Mouse (Mus musculus): ENCODE data around the gene Hpse2. TPM values are rescaled to one million over a fixed set of nuclear protein-coding genes. Genes with fewer than 3 reads are reported as not detected.

Hpse2 gene
- total and polyA plus RNA-seq, 2 experiments from 2014 or later = 0.23 to 0.55 TPM

DNA sequence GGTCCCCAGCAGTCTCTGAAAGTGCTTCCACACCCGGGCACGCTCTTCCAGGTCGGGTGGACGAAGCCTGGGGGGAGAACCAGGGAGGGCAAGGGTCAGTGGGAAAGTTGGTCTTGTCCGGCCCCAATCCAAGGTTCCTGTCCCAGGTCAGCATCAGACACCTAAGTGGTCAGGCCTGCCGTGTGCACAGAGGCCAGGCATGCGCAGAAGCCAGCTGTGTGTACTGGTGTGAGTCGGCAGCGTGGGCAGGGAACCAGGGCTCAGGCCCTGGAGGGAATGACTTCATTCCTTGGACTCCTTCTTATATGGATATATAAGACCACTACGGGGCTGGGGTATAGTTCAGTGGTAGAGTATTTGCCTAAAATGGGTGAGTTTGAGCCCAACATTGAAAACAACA, 618.5 kb downstream of the Hpse2 start:
- ATAC-seq (ENCODE audit: low FRiP score) = no peak
- DNase-seq (ENCODE audit: low spot score) = no peak
- Histone ChIP-seq H3K36me3 (ENCODE audit: insufficient read depth, low read length) (no peaks in the 10 kb centered on the region; the same call in 1 of the 2 replicates), H3K27me3 (ENCODE audit: insufficient read depth, low read length) (no peaks in the 10 kb centered on the region), H3K27ac (ENCODE audit: low read depth, low read length) (no peak overlapping the region), H3K9me3 (ENCODE audit: low read length) (no peaks in the 10 kb centered on the region), H3K4me3 (ENCODE audit: low read depth, low read length) (no peak overlapping the region), H3K4me1 (ENCODE audit: insufficient read depth, low read length) (no peaks in the 10 kb centered on the region), H3K9ac (replicated peaks; ENCODE audit: low read length, poor library complexity, severe bottlenecking) (no peak overlapping the region), H3K4me2 (ENCODE audit: low read depth, low read length, poor library complexity, severe bottlenecking) (no peak overlapping the region)
- WGBS = 94% methylated on average over 10 of the region's 10 CpGs
- no peak for TF ChIP-seq CTCF (IDR thresholded peaks at IDR 0.05)

DNA sequence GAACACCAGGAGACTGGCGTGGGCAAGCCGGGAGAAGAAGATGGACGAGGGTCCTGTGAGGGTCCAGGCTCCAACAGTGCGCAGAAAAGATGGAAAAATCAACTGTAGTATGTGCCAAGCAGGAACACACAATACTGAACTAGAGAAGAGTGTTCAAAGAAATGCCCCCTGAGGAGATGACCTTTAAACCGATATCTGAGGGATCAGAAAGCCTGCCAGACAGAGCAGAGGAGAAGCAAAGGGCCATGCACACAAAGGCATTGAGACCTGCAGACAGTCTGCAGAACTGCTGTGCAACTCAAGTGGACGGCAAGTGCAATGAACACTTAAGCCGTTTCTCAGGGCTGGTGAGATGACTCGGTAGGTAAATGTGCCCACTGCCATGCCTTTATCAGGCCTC, 620.8 kb downstream of the Hpse2 start:
- no peaks in the 10 kb centered on the region for H3K9me3 ChIP-seq (ENCODE audit: low read length)
- H3K4me3 ChIP-seq (ENCODE audit: low read depth, low read length) = no peak overlapping the region
- no peak overlapping the region for H3K27ac ChIP-seq (ENCODE audit: low read depth, low read length)
- no peaks in the 10 kb centered on the region; the same call in 1 of the 2 replicates for H3K36me3 ChIP-seq (ENCODE audit: insufficient read depth, low read length)
- no peak overlapping the region for H3K9ac ChIP-seq (replicated peaks; ENCODE audit: low read length, poor library complexity, severe bottlenecking)
- TF ChIP-seq CTCF (IDR thresholded peaks at IDR 0.05) = no peak
- H3K4me2 ChIP-seq (ENCODE audit: low read depth, low read length, poor library complexity, severe bottlenecking) = no peak overlapping the region
- ATAC-seq (ENCODE audit: low FRiP score) (no peak), DNase-seq (ENCODE audit: low spot score) (no peak)
- no peaks in the 10 kb centered on the region for H3K27me3 ChIP-seq (ENCODE audit: insufficient read depth, low read length)
- WGBS = 61% methylated on average over 8 of the region's 8 CpGs
- no peaks in the 10 kb centered on the region for H3K4me1 ChIP-seq (ENCODE audit: insufficient read depth, low read length)

DNA sequence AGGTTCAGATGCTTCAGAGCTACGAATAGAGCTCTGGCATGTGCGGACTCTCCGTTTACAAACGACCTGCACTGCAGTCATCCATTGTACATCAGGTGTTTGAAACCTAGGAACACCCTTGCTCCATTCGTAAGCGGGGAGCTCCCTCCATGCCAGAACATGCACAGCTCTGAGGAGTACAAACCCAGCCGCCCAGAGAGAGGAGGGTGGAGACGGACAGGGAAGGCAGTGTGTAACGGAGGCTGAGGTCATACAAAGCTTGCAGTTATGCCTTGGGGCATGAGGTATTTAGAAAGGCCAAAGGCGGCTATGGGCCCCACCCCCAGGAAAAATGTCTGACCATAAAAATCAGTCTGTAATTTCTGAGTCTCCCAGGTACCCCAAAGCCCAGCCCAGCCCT, 623.8 kb downstream of the Hpse2 start:
- H3K27ac ChIP-seq (ENCODE audit: low read depth, low read length) = no peak overlapping the region
- DNase-seq (ENCODE audit: low spot score) (no peak), ATAC-seq (ENCODE audit: low FRiP score) (no peak)
- H3K9me3 ChIP-seq (ENCODE audit: low read length) = no peaks in the 10 kb centered on the region
- no peak for TF ChIP-seq CTCF (IDR thresholded peaks at IDR 0.05)
- H3K9ac ChIP-seq (replicated peaks; ENCODE audit: low read length, poor library complexity, severe bottlenecking) = no peak overlapping the region
- WGBS = 92% methylated on average over 10 of the region's 10 CpGs
- H3K4me3 ChIP-seq (ENCODE audit: low read depth, low read length) = no peak overlapping the region
- H3K4me1 ChIP-seq (ENCODE audit: insufficient read depth, low read length) = no peaks in the 10 kb centered on the region
- H3K36me3 ChIP-seq (ENCODE audit: insufficient read depth, low read length) = no peaks in the 10 kb centered on the region
- H3K27me3 ChIP-seq (ENCODE audit: insufficient read depth, low read length) = no peaks in the 10 kb centered on the region
- H3K4me2 ChIP-seq (ENCODE audit: low read depth, low read length, poor library complexity, severe bottlenecking) = no peak overlapping the region

- H3K36me3 ChIP-seq (ENCODE audit: insufficient read depth, low read length) = no peaks in the 10 kb centered on the region
- H3K4me3 ChIP-seq (ENCODE audit: low read depth, low read length) = no peak overlapping the region
- no peak overlapping the region for H3K9ac ChIP-seq (replicated peaks; ENCODE audit: low read length, poor library complexity, severe bottlenecking)
- H3K27ac ChIP-seq (ENCODE audit: low read depth, low read length) = no peak overlapping the region
- DNase-seq (ENCODE audit: low spot score) = no peak
- no peak for TF ChIP-seq CTCF (IDR thresholded peaks at IDR 0.05)
- H3K9me3 ChIP-seq (ENCODE audit: low read length) = no peaks in the 10 kb centered on the region
- ATAC-seq (ENCODE audit: low FRiP score) = no peak
- no peaks in the 10 kb centered on the region for H3K27me3 ChIP-seq (ENCODE audit: insufficient read depth, low read length)
- peaks cover 9% of the 10 kb centered on the region; the same call in 1 of the 2 replicates for H3K4me1 ChIP-seq (ENCODE audit: insufficient read depth, low read length)
- 90% methylated on average over 6 of the region's 6 CpGs for WGBS
- no peak overlapping the region for H3K4me2 ChIP-seq (ENCODE audit: low read depth, low read length, poor library complexity, severe bottlenecking)
These were observed 631.5 kb downstream of the Hpse2 start for GRCm38 (mm10) chr19:42756671-42757070.

GRCm38 (mm10) chr19:42755148-42755870, 632.8 kb downstream of the Hpse2 start:
- Histone ChIP-seq H3K4me1 (ENCODE audit: insufficient read depth, low read length) (peaks cover 9% of the 10 kb centered on the region; the same call in 1 of the 2 replicates), H3K4me3 (ENCODE audit: low read depth, low read length) (no peak overlapping the region), H3K4me2 (ENCODE audit: low read depth, low read length, poor library complexity, severe bottlenecking) (no peak overlapping the region), H3K27me3 (ENCODE audit: insufficient read depth, low read length) (no peaks in the 10 kb centered on the region), H3K27ac (ENCODE audit: low read depth, low read length) (no peak overlapping the region), H3K9ac (replicated peaks; ENCODE audit: low read length, poor library complexity, severe bottlenecking) (no peak overlapping the region), H3K36me3 (ENCODE audit: insufficient read depth, low read length) (no peaks in the 10 kb centered on the region), H3K9me3 (ENCODE audit: low read length) (no peaks in the 10 kb centered on the region)
- TF ChIP-seq CTCF (IDR thresholded peaks at IDR 0.05) = no peak
- WGBS = 76% methylated on average over 15 of the region's 15 CpGs
- DNase-seq (ENCODE audit: low spot score) (no peak), ATAC-seq (ENCODE audit: low FRiP score) (no peak)

- no peaks in the 10 kb centered on the region for H3K9me3 ChIP-seq (ENCODE audit: low read length)
- DNase-seq (ENCODE audit: low spot score) (peak; percentile 76), ATAC-seq (ENCODE audit: low FRiP score) (no peak)
- no peak for TF ChIP-seq CTCF (IDR thresholded peaks at IDR 0.05)
- 0 out of 2 replicates have a peak overlapping the region, but pooled peaks have one; percentile 51 for H3K27ac ChIP-seq (ENCODE audit: low read depth, low read length)
- H3K27me3 ChIP-seq (ENCODE audit: insufficient read depth, low read length) = no peaks in the 10 kb centered on the region
- WGBS = 33% methylated on average over 11 of the region's 11 CpGs
- H3K4me1 ChIP-seq (ENCODE audit: insufficient read depth, low read length) = peaks cover 9% of the 10 kb centered on the region; the same call in 1 of the 2 replicates
- peak overlapping the region; percentile 52 for H3K4me2 ChIP-seq (ENCODE audit: low read depth, low read length, poor library complexity, severe bottlenecking)
- no peaks in the 10 kb centered on the region for H3K36me3 ChIP-seq (ENCODE audit: insufficient read depth, low read length)
- peak overlapping the region; percentile 26; the same call in 1 of the 2 replicates for H3K4me3 ChIP-seq (ENCODE audit: low read depth, low read length)
- no peak overlapping the region for H3K9ac ChIP-seq (replicated peaks; ENCODE audit: low read length, poor library complexity, severe bottlenecking)
These were observed 634.8 kb downstream of the Hpse2 start for GRCm38 (mm10) chr19:42753141-42753917.
